Mouse (Mus musculus): ENCODE data around the gene Ddhd1. TPM values are rescaled to one million over a fixed set of nuclear protein-coding genes. Genes with fewer than 3 reads are reported as not detected.

Ddhd1 gene
- polyA plus RNA-seq, 1 experiment from 2014 or later = 34.1 TPM

DNA sequence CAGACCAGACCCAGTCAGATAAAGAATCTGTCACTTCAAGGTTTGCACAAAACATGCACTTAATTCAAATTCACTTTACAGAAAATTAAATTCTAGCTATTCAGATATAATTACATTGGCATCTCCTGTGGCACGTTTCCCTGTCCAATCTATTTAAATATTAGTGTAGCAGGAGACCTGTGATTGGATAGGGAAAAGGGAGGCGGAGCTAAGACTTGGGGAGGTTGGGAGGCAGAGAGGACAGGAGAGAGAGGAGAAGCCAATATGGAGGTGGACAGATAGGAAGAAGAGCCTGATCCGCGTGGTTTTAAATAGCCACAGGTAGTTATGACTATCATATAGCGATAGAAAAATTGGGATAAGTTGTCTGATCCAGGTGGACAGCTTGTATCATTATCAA lies 19.2 kb downstream of the Ddhd1 start:
- H3K9ac ChIP-seq (replicated peaks; ENCODE audit: low read depth, low read length) = no peak overlapping the region
- no peaks in the 10 kb centered on the region for H3K36me3 ChIP-seq (ENCODE audit: control insufficient read depth, insufficient read depth, low read length)
- no peak for ATAC-seq (ENCODE audit: low read depth)
- no peaks in the 10 kb centered on the region; the same call in 1 of the 2 replicates for H3K4me1 ChIP-seq (ENCODE audit: control insufficient read depth, insufficient read depth, low read length)
- H3K4me3 ChIP-seq (ENCODE audit: low read depth, low read length) = no peak overlapping the region
- no peak overlapping the region for H3K27ac ChIP-seq (ENCODE audit: low read depth, low read length)
- no peaks in the 10 kb centered on the region for H3K9me3 ChIP-seq (ENCODE audit: control insufficient read depth, low read length)
- no peak overlapping the region for H3K4me2 ChIP-seq (ENCODE audit: low read depth, low read length)
- no peaks in the 10 kb centered on the region for H3K27me3 ChIP-seq (ENCODE audit: control insufficient read depth, insufficient read depth, low read length)
- WGBS = 67% methylated on average over 5 of the region's 5 CpGs

DNA sequence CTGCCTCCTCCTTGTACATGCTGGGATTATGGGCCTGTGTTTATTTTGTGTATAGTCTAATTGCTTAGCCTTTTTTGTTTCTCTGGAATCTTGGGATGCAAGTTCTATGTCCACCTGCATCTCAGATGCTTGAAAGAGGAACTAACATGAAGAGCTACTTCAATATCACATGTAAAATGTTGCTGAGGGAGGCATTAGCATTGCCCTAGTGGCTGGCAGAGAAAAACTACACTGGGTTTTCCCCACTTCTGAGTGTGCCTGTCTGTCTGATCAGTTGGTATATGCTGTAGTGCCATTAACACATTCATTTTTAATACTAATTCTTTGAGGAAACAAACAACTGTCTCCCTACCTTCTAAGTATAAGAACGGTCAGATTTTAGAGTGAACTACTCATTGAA lies 22.4 kb downstream of the Ddhd1 start:
- no peak overlapping the region for H3K4me3 ChIP-seq (ENCODE audit: low read depth, low read length)
- no peaks in the 10 kb centered on the region for H3K36me3 ChIP-seq (ENCODE audit: control insufficient read depth, insufficient read depth, low read length)
- WGBS = 98% methylated on average over 1 of the region's 1 CpGs
- H3K4me2 ChIP-seq (ENCODE audit: low read depth, low read length) = no peak overlapping the region
- no peak overlapping the region for H3K27ac ChIP-seq (ENCODE audit: low read depth, low read length)
- no peaks in the 10 kb centered on the region for H3K4me1 ChIP-seq (ENCODE audit: control insufficient read depth, insufficient read depth, low read length)
- no peaks in the 10 kb centered on the region for H3K27me3 ChIP-seq (ENCODE audit: control insufficient read depth, insufficient read depth, low read length)
- H3K9me3 ChIP-seq (ENCODE audit: control insufficient read depth, low read length) = no peaks in the 10 kb centered on the region
- no peak for ATAC-seq (ENCODE audit: low read depth)
- no peak overlapping the region for H3K9ac ChIP-seq (replicated peaks; ENCODE audit: low read depth, low read length)

GRCm38 (mm10) chr14:45632756-45633537 lies 25.0 kb downstream of the Ddhd1 start:
- H3K27ac ChIP-seq (ENCODE audit: low read depth, low read length) = no peak overlapping the region
- 89% methylated on average over 4 of the region's 4 CpGs for WGBS
- no peaks in the 10 kb centered on the region for H3K4me1 ChIP-seq (ENCODE audit: control insufficient read depth, insufficient read depth, low read length)
- H3K36me3 ChIP-seq (ENCODE audit: control insufficient read depth, insufficient read depth, low read length) = no peaks in the 10 kb centered on the region
- no peaks in the 10 kb centered on the region for H3K27me3 ChIP-seq (ENCODE audit: control insufficient read depth, insufficient read depth, low read length)
- H3K9me3 ChIP-seq (ENCODE audit: control insufficient read depth, low read length) = no peaks in the 10 kb centered on the region
- H3K4me2 ChIP-seq (ENCODE audit: low read depth, low read length) = no peak overlapping the region
- no peak for ATAC-seq (ENCODE audit: low read depth)
- H3K9ac ChIP-seq (replicated peaks; ENCODE audit: low read depth, low read length) = no peak overlapping the region
- H3K4me3 ChIP-seq (ENCODE audit: low read depth, low read length) = no peak overlapping the region

GRCm38 (mm10) chr14:45630544-45630943 lies 27.4 kb downstream of the Ddhd1 start:
- Histone ChIP-seq H3K9me3 (ENCODE audit: control insufficient read depth, low read length) (no peaks in the 10 kb centered on the region), H3K4me1 (ENCODE audit: control insufficient read depth, insufficient read depth, low read length) (no peaks in the 10 kb centered on the region), H3K4me2 (ENCODE audit: low read depth, low read length) (no peak overlapping the region), H3K36me3 (ENCODE audit: control insufficient read depth, insufficient read depth, low read length) (no peaks in the 10 kb centered on the region), H3K27me3 (ENCODE audit: control insufficient read depth, insufficient read depth, low read length) (no peaks in the 10 kb centered on the region), H3K27ac (ENCODE audit: low read depth, low read length) (no peak overlapping the region), H3K9ac (replicated peaks; ENCODE audit: low read depth, low read length) (no peak overlapping the region), H3K4me3 (ENCODE audit: low read depth, low read length) (no peak overlapping the region)
- ATAC-seq (ENCODE audit: low read depth) = no peak
- WGBS = 94% methylated on average over 5 of the region's 5 CpGs

GRCm38 (mm10) chr14:45629938-45630337 lies 28.0 kb downstream of the Ddhd1 start:
- H3K36me3 ChIP-seq (ENCODE audit: control insufficient read depth, insufficient read depth, low read length) = no peaks in the 10 kb centered on the region
- H3K4me1 ChIP-seq (ENCODE audit: control insufficient read depth, insufficient read depth, low read length) = no peaks in the 10 kb centered on the region
- ATAC-seq (ENCODE audit: low read depth) = no peak
- WGBS = 85% methylated on average over 1 of the region's 1 CpGs
- H3K9ac ChIP-seq (replicated peaks; ENCODE audit: low read depth, low read length) = no peak overlapping the region
- H3K9me3 ChIP-seq (ENCODE audit: control insufficient read depth, low read length) = no peaks in the 10 kb centered on the region
- no peaks in the 10 kb centered on the region for H3K27me3 ChIP-seq (ENCODE audit: control insufficient read depth, insufficient read depth, low read length)
- no peak overlapping the region for H3K4me3 ChIP-seq (ENCODE audit: low read depth, low read length)
- H3K27ac ChIP-seq (ENCODE audit: low read depth, low read length) = no peak overlapping the region
- no peak overlapping the region for H3K4me2 ChIP-seq (ENCODE audit: low read depth, low read length)

- ATAC-seq (ENCODE audit: low read depth) = no peak
- peaks cover 15% of the 10 kb centered on the region; the same call in 1 of the 2 replicates for H3K36me3 ChIP-seq (ENCODE audit: control insufficient read depth, insufficient read depth, low read length)
Observed at GRCm38 (mm10) chr14:45618351-45618750, 39.6 kb downstream of the Ddhd1 start.

DNA sequence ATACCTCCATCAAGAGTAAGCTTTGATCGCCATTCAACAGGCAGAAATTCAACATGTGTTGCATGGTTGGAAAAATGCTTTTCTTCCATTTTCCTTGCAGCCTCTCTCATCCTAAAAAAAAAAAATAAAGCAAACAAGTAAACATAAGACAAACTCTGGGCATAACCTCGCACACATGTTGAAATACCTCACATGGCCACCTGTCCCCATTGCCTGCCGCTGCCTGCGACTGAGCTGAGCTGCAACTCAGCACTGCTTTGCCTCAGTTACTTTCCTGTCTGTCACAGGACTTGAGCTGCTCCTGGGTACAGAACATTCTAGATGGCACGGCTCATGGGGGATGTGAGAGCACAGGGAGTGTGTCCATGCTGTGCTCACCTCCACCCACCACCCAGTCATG lies 41.4 kb downstream of the Ddhd1 start:
- Histone ChIP-seq H3K27ac (ENCODE audit: low read depth, low read length) (no peak overlapping the region), H3K9me3 (ENCODE audit: control insufficient read depth, low read length) (no peaks in the 10 kb centered on the region), H3K9ac (replicated peaks; ENCODE audit: low read depth, low read length) (no peak overlapping the region), H3K4me3 (ENCODE audit: low read depth, low read length) (no peak overlapping the region), H3K4me1 (ENCODE audit: control insufficient read depth, insufficient read depth, low read length) (no peaks in the 10 kb centered on the region), H3K27me3 (ENCODE audit: control insufficient read depth, insufficient read depth, low read length) (no peaks in the 10 kb centered on the region), H3K4me2 (ENCODE audit: low read depth, low read length) (no peak overlapping the region), H3K36me3 (ENCODE audit: control insufficient read depth, insufficient read depth, low read length) (peaks cover 26% of the 10 kb centered on the region; the same call in 1 of the 2 replicates)
- 97% methylated on average over 5 of the region's 5 CpGs for WGBS
- no peak for ATAC-seq (ENCODE audit: low read depth)

More at GRCm38 (mm10) chr14:45618351-45618750, 39.6 kb downstream of the Ddhd1 start:
- H3K4me2 ChIP-seq (ENCODE audit: low read depth, low read length) = no peak overlapping the region
- H3K9me3 ChIP-seq (ENCODE audit: control insufficient read depth, low read length) = no peaks in the 10 kb centered on the region
- no peaks in the 10 kb centered on the region for H3K27me3 ChIP-seq (ENCODE audit: control insufficient read depth, insufficient read depth, low read length)
- H3K27ac ChIP-seq (ENCODE audit: low read depth, low read length) = no peak overlapping the region
- no peak overlapping the region for H3K9ac ChIP-seq (replicated peaks; ENCODE audit: low read depth, low read length)
- no peaks in the 10 kb centered on the region for H3K4me1 ChIP-seq (ENCODE audit: control insufficient read depth, insufficient read depth, low read length)
- 55% methylated on average over 6 of the region's 6 CpGs for WGBS
- no peak overlapping the region for H3K4me3 ChIP-seq (ENCODE audit: low read depth, low read length)

DNA sequence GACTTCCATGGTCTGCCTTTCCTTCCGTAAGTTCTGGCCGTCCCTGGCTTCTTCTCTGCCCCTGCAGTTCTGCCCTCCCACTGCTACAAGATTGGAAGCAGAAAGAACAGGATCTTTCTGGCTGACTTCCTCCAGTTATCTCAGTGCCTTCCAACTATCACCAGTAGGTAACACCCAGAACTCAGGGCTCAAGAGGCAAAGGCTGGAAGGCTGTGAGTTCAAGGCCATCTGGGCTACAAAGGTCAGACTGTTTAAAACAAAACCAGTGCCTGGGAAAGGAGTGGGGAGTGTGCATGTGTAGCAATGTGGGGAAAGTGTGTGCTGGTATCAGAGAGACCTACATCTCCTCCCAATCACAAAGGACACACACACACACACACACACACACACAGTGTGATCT lies 42.2 kb downstream of the Ddhd1 start:
- H3K27me3 ChIP-seq (ENCODE audit: control insufficient read depth, insufficient read depth, low read length) = no peaks in the 10 kb centered on the region
- H3K4me3 ChIP-seq (ENCODE audit: low read depth, low read length) = no peak overlapping the region
- no peak overlapping the region for H3K9ac ChIP-seq (replicated peaks; ENCODE audit: low read depth, low read length)
- 81% methylated on average over 2 of the region's 2 CpGs for WGBS
- H3K27ac ChIP-seq (ENCODE audit: low read depth, low read length) = no peak overlapping the region
- no peaks in the 10 kb centered on the region for H3K4me1 ChIP-seq (ENCODE audit: control insufficient read depth, insufficient read depth, low read length)
- no peak overlapping the region for H3K4me2 ChIP-seq (ENCODE audit: low read depth, low read length)
- ATAC-seq (ENCODE audit: low read depth) = no peak
- H3K9me3 ChIP-seq (ENCODE audit: control insufficient read depth, low read length) = no peaks in the 10 kb centered on the region
- peaks cover 26% of the 10 kb centered on the region; the same call in 1 of the 2 replicates for H3K36me3 ChIP-seq (ENCODE audit: control insufficient read depth, insufficient read depth, low read length)

- H3K9me3 ChIP-seq (ENCODE audit: control insufficient read depth, low read length) = no peaks in the 10 kb centered on the region
- H3K27ac ChIP-seq (ENCODE audit: low read depth, low read length) = no peak overlapping the region
- no peak overlapping the region for H3K4me2 ChIP-seq (ENCODE audit: low read depth, low read length)
- H3K9ac ChIP-seq (replicated peaks; ENCODE audit: low read depth, low read length) = no peak overlapping the region
- 76% methylated on average over 4 of the region's 4 CpGs for WGBS
- no peaks in the 10 kb centered on the region for H3K27me3 ChIP-seq (ENCODE audit: control insufficient read depth, insufficient read depth, low read length)
- no peak for ATAC-seq (ENCODE audit: low read depth)
- peaks cover 26% of the 10 kb centered on the region; the same call in 1 of the 2 replicates for H3K36me3 ChIP-seq (ENCODE audit: control insufficient read depth, insufficient read depth, low read length)
- H3K4me1 ChIP-seq (ENCODE audit: control insufficient read depth, insufficient read depth, low read length) = no peaks in the 10 kb centered on the region
- H3K4me3 ChIP-seq (ENCODE audit: low read depth, low read length) = no peak overlapping the region
Observed at GRCm38 (mm10) chr14:45614822-45615221, 43.1 kb downstream of the Ddhd1 start.
